Mouse (Mus musculus): ENCODE results near the gene Fyb.
"Not testable (repeated sequence)": the region's sequence is repeated elsewhere in the genome, so short reads cannot be mapped to it uniquely, and the experiment has no call there.

The Fyb gene

GRCm38 (mm10) chr15:6562161-6562560 lies 39.5 kb downstream of the Fyb start:
- DNase-seq (ENCODE audit: low spot score in 2 of 2), result no peak

- no peak for DNase-seq (ENCODE audit: low spot score in 2 of 2)
Observed at GRCm38 (mm10) chr15:6562629-6563028, 40.0 kb downstream of the Fyb start.

- peak in 1 of 2 experiments; percentile 24 for DNase-seq (ENCODE audit: low spot score in 2 of 2)
Observed at GRCm38 (mm10) chr15:6564977-6565421, 42.3 kb downstream of the Fyb start.

GRCm38 (mm10) chr15:6565873-6566272 lies 43.2 kb downstream of the Fyb start:
- DNase-seq (ENCODE audit: low spot score in 2 of 2), result no peak

GRCm38 (mm10) chr15:6567993-6568392 lies 45.3 kb downstream of the Fyb start:
- no peak for DNase-seq (ENCODE audit: low spot score in 2 of 2)

GRCm38 (mm10) chr15:6568605-6569004 lies 46.0 kb downstream of the Fyb start:
- DNase-seq (ENCODE audit: low spot score in 2 of 2), result no peak

- no peak for DNase-seq (ENCODE audit: low spot score in 2 of 2)
Observed at GRCm38 (mm10) chr15:6569074-6569473, 46.4 kb downstream of the Fyb start.

GRCm38 (mm10) chr15:6570164-6570861 lies 47.7 kb downstream of the Fyb start:
- no peak for DNase-seq (ENCODE audit: low spot score in 2 of 2)

- DNase-seq (ENCODE audit: low spot score in 2 of 2), result peak; percentile 15 to 62
Observed at GRCm38 (mm10) chr15:6570876-6571275, 48.2 kb downstream of the Fyb start.

- DNase-seq (ENCODE audit: low spot score in 2 of 2), result no peak
Observed at GRCm38 (mm10) chr15:6574283-6574960, 51.8 kb downstream of the Fyb start.

GRCm38 (mm10) chr15:6577971-6578370 lies 55.3 kb downstream of the Fyb start:
- DNase-seq (ENCODE audit: low spot score in 2 of 2), result no peak

- no peak for DNase-seq (ENCODE audit: low spot score in 2 of 2)
Observed at GRCm38 (mm10) chr15:6578654-6579053, 56.0 kb downstream of the Fyb start.

GRCm38 (mm10) chr15:6579194-6579768 lies 56.6 kb downstream of the Fyb start:
- no peak for DNase-seq (ENCODE audit: low spot score in 2 of 2)

- no peak for DNase-seq (ENCODE audit: low spot score in 2 of 2)
Observed at GRCm38 (mm10) chr15:6579769-6580261, 57.2 kb downstream of the Fyb start.

- DNase-seq (ENCODE audit: low spot score in 2 of 2), result no peak
Observed at GRCm38 (mm10) chr15:6584645-6585044, 62.0 kb downstream of the Fyb start.

GRCm38 (mm10) chr15:6586351-6586750 lies 63.7 kb downstream of the Fyb start:
- not testable (repeated sequence) for DNase-seq (ENCODE audit: low spot score in 2 of 2)

GRCm38 (mm10) chr15:6587526-6587925 lies 64.9 kb downstream of the Fyb start:
- no peak for DNase-seq (ENCODE audit: low spot score in 2 of 2)

- DNase-seq (ENCODE audit: low spot score in 2 of 2), result no peak
Observed at GRCm38 (mm10) chr15:6588192-6588591, 65.5 kb downstream of the Fyb start.

GRCm38 (mm10) chr15:6590846-6591451 lies 68.3 kb downstream of the Fyb start:
- DNase-seq (ENCODE audit: low spot score in 2 of 2), result no peak

GRCm38 (mm10) chr15:6591527-6591926 lies 68.9 kb downstream of the Fyb start:
- no peak for DNase-seq (ENCODE audit: low spot score in 2 of 2)

- no peak for DNase-seq (ENCODE audit: low spot score in 2 of 2)
Observed at GRCm38 (mm10) chr15:6592561-6593253, 70.1 kb downstream of the Fyb start.

GRCm38 (mm10) chr15:6593254-6593623 lies 70.6 kb downstream of the Fyb start:
- DNase-seq (ENCODE audit: low spot score in 2 of 2), result no peak

All from frontal cortex, postnatal 14 days (tissue).